Mouse (Mus musculus) stomach, embryonic 14.5 days (tissue): ENCODE measurements around the gene Cflar. TPM values are rescaled to one million over a fixed set of nuclear protein-coding genes. Genes with fewer than 3 reads are reported as not detected.
"Not testable (repeated sequence)": the region's sequence is repeated elsewhere in the genome, so short reads cannot be mapped to it uniquely, and the experiment has no call there.

Experiments
- ATAC-seq: fragments of 200-750 bp; cut with Nextera tagmentation; 2 replicates; pipeline ENCODE4 v1.8.0; 2017; ENCODE audit warnings: low read depth, moderate TSS enrichment; ENCODE audit not compliant: insufficient number of reproducible peaks, insufficient read depth, low FRiP score
- H3K27ac ChIP-seq: fragments of 300-500 bp; sonication (generic); 2 replicates; pipeline ENCODE4 v1.5.1; 2014; ENCODE audit warnings: mild to moderate bottlenecking, low read length, moderate library complexity, mixed read lengths
- H3K27me3 ChIP-seq: fragments of 300-500 bp; sonication (generic); 2 replicates; pipeline ENCODE4 v1.6.1; 2014; ENCODE audit warnings: low read length, control low read depth, mixed read lengths; ENCODE audit not compliant: control insufficient read depth, insufficient read depth
- H3K36me3 ChIP-seq: fragments of 300-500 bp; sonication (generic); 2 replicates; pipeline ENCODE4 v1.6.1; 2014; ENCODE audit warnings: mild to moderate bottlenecking, control low read depth, low read length, moderate library complexity, mixed read lengths; ENCODE audit not compliant: control insufficient read depth, insufficient read depth
- H3K4me1 ChIP-seq: fragments of 300-500 bp; sonication (generic); 2 replicates; pipeline ENCODE4 v1.6.1; 2014; ENCODE audit warnings: low read length, control low read depth, mixed read lengths; ENCODE audit not compliant: control insufficient read depth, insufficient read depth
- H3K4me2 ChIP-seq: fragments of 300-500 bp; sonication (generic); replicated peaks from 2 replicates; pipeline ENCODE4 v1.6.1; 2014; ENCODE audit warnings: low read depth, low read length, control low read depth
- H3K4me3 ChIP-seq: fragments of 300-500 bp; sonication (generic); 2 replicates; pipeline ENCODE4 v1.5.1; 2014; ENCODE audit warnings: low read depth, low read length, control low read depth
- H3K9ac ChIP-seq: fragments of 300-500 bp; sonication (generic); replicated peaks from 2 replicates; pipeline ENCODE4 v1.6.1; 2014; ENCODE audit warnings: low read depth, mild to moderate bottlenecking, control low read depth, low read length, moderate library complexity, mixed read lengths
- H3K9me3 ChIP-seq: fragments of 300-500 bp; sonication (generic); 2 replicates; pipeline ENCODE4 v1.6.1; 2016; ENCODE audit warnings: low read depth, low read length, control low read depth; ENCODE audit not compliant: control insufficient read depth
- WGBS: fragments of 180-500 bp; shearing (Covaris S2); extraction: QIAGEN DNeasy Blood & Tissue Kit; methylation state at CpG from one replicate; pipeline ENCODE4 v1.1.7; 2014; 5-methylcytosine and 5-hydroxymethylcytosine counted together
- polyA plus RNA-seq: library from polyadenylated mRNA; unstranded; fragments of >200 nt; fragmentation: Nextera tagmentation; extraction: Ambion mirVana; gene quantifications from 2 replicates; pipeline ENCODE4 v1.2.1, GENCODE M21; 2014

Gene Cflar
- polyA plus RNA-seq, 1 experiment from 2014 or later, result 44.1 TPM

DNA sequence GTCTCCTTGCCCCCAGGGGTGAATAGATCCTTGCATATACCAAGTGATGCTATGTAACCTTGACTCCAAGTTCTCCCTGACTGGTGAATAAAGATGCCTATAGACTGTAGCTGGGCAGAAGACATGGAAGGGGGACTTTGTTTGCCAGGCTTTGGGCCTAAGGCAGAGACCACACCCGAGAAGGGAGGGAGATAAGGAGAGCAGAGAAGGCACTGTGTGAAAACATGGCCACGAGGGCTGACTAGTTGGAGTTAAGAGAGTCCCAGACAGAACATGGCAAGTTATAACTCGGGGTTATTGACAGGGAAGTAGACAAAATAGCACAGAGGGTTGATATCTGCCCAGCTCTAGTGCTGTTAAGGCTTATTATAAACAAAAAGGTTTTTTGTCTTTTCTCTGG, 11.3 kb upstream of the Cflar start:
- Histone ChIP-seq H3K27ac (no peak overlapping the region), H3K4me3 (no peak overlapping the region), H3K4me2 (no peak overlapping the region), H3K4me1 (no peaks in the 10 kb centered on the region), H3K9ac (no peak overlapping the region), H3K27me3 (no peaks in the 10 kb centered on the region), H3K36me3 (no peaks in the 10 kb centered on the region), H3K9me3 (no peaks in the 10 kb centered on the region)
- ATAC-seq, result no peak
- WGBS, result 46% methylated on average over 3 of the region's 3 CpGs

GRCm38 (mm10) chr1:58700580-58701162, 10.6 kb upstream of the Cflar start:
- H3K9ac ChIP-seq, H3K9me3 ChIP-seq, H3K4me3 ChIP-seq, H3K36me3 ChIP-seq, H3K4me2 ChIP-seq, H3K27me3 ChIP-seq, H3K27ac ChIP-seq, H3K4me1 ChIP-seq, ATAC-seq: not testable (repeated sequence)
- 75% methylated on average over 4 of the region's 5 CpGs for WGBS

DNA sequence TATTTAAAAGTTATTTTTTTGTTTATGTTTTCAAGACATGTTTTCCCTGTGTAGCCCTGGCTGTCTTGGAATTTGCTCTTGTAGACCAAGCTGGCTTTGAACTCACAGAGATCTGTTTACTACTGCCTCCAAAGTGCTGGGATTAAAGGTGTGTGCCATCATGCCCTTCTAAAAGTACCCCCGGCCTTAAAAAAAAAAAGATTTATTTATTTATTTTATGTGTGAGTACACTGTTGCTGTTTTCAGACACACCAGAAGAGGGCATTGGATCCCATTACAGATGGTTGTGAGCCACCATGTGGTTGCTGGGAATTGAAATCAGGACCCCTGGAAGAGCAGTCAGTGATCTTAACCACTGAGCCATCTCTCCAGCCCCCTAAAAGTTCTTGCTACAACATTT, 1.3 kb upstream of the Cflar start:
- ATAC-seq, result not testable (repeated sequence)
- 88% methylated on average over 1 of the region's 1 CpGs for WGBS

GRCm38 (mm10) chr1:58710711-58711364, 470 bp upstream of the Cflar start:
- no peak for ATAC-seq
- Histone ChIP-seq H3K4me2 (peak overlapping the region; percentile 81), H3K27me3 (no peaks in the 10 kb centered on the region), H3K4me3 (peak overlapping the region; percentile 68), H3K9me3 (no peaks in the 10 kb centered on the region), H3K4me1 (no peaks in the 10 kb centered on the region), H3K27ac (peak overlapping the region; percentile 100), H3K36me3 (no peaks in the 10 kb centered on the region), H3K9ac (peak overlapping the region; percentile 88)
- WGBS, result 38% methylated on average over 10 of the region's 10 CpGs

More for the DNA sequence above, 1.3 kb upstream of the Cflar start:
- not testable (repeated sequence) for H3K4me2 ChIP-seq, H3K27ac ChIP-seq, H3K27me3 ChIP-seq, H3K4me1 ChIP-seq, H3K4me3 ChIP-seq, H3K36me3 ChIP-seq, H3K9ac ChIP-seq, H3K9me3 ChIP-seq

DNA sequence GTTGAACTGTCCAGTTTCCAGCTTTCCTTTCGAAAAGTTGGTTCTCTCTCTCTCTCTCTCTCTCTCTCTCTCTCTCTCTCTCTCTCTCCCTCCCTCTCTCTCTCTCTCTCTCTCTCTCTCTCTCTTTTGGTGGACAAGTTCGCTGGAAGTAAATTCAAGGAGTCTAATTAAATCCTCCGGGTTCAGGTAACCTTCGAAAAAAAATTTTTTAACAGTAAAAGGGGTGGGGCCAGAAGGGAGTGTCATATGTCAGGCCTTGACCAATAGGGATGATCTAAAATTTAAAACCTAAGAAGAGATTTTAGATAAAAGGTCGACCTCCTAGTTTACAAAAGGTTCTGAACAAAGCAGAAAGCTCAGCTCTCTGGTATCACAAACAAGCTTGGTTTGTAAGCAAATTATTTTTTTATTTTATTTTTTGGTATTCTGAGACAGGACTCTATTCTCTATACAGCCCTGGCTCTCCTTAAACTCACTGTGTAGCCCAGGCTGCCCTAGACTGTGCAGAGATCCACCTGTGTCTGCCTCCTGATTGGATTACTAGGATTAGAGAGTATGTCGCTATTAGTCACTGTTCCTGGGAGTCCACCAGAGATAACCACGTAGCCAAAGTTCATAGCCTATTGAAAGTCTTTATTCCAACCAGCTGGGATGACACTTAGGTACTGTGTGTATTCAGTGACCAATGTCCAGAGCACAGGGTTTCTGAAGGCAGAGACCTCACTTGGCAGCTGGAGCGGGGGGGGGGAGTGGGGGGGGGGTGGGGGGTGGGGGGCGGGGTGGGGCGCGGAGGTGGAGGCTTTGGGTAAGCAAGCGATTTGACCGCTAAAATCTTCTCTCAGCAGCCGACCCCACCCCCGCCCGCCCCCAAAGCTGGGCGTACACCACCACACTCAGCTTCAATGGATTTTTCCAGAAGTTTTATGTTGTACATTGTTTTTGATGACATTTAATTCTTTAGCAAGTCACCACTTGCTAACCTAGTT, 1.1 kb downstream of the Cflar start:
- no peaks in the 10 kb centered on the region for H3K27me3 ChIP-seq
- 4% methylated on average over 17 of the region's 17 CpGs for WGBS
- peak; percentile 80 for ATAC-seq
- H3K27ac ChIP-seq, result peak overlapping the region; percentile 100
- no peaks in the 10 kb centered on the region for H3K9me3 ChIP-seq
- no peaks in the 10 kb centered on the region for H3K4me1 ChIP-seq
- H3K4me2 ChIP-seq, result peak overlapping the region; percentile 81
- peak overlapping the region; percentile 68 for H3K4me3 ChIP-seq
- peak overlapping the region; percentile 88; the same call in 1 of the 2 replicates for H3K9ac ChIP-seq
- peaks cover under 1% of the 10 kb centered on the region; the same call in 1 of the 2 replicates for H3K36me3 ChIP-seq

- Histone ChIP-seq H3K27ac (peak overlapping the region; percentile 95), H3K36me3 (peaks cover 6% of the 10 kb centered on the region; the same call in 1 of the 2 replicates), H3K4me2 (peak overlapping the region; percentile 81), H3K4me3 (peak overlapping the region; percentile 68), H3K27me3 (no peaks in the 10 kb centered on the region), H3K9me3 (no peaks in the 10 kb centered on the region), H3K9ac (peak overlapping the region; percentile 73), H3K4me1 (no peaks in the 10 kb centered on the region)
- no peak for ATAC-seq
- 3% methylated on average over 31 of the region's 31 CpGs for WGBS
Observed at GRCm38 (mm10) chr1:58713081-58713892, 2.0 kb downstream of the Cflar start.

- ATAC-seq, result no peak
Observed at GRCm38 (mm10) chr1:58713893-58714231, 2.6 kb downstream of the Cflar start.

GRCm38 (mm10) chr1:58714361-58714760, 3.1 kb downstream of the Cflar start:
- Histone ChIP-seq H3K9ac (peak overlapping the region; percentile 73; the same call in 1 of the 2 replicates), H3K36me3 (peaks cover 7% of the 10 kb centered on the region; the same call in 1 of the 2 replicates), H3K27me3 (no peaks in the 10 kb centered on the region), H3K4me3 (peak overlapping the region; percentile 68), H3K4me1 (no peaks in the 10 kb centered on the region), H3K27ac (no peak overlapping the region), H3K9me3 (no peaks in the 10 kb centered on the region), H3K4me2 (peak overlapping the region; percentile 81)
- WGBS, result 53% methylated on average over 1 of the region's 1 CpGs
- ATAC-seq, result no peak

More at GRCm38 (mm10) chr1:58713893-58714231, 2.6 kb downstream of the Cflar start:
- WGBS, result 33% methylated on average over 4 of the region's 4 CpGs
- Histone ChIP-seq H3K4me2 (peak overlapping the region; percentile 81), H3K4me1 (no peaks in the 10 kb centered on the region), H3K27me3 (no peaks in the 10 kb centered on the region), H3K9ac (peak overlapping the region; percentile 73), H3K4me3 (peak overlapping the region; percentile 68), H3K9me3 (no peaks in the 10 kb centered on the region), H3K36me3 (peaks cover 6% of the 10 kb centered on the region; the same call in 1 of the 2 replicates), H3K27ac (peak overlapping the region; percentile 95)
